In genomic region chrX:141415318-141415717, GRCm38 (mm10) we compare ENCODE assay signal across 25 mouse cellular contexts. TPM values are rescaled to one million over a fixed set of nuclear protein-coding genes. Genes with fewer than 3 reads are reported as not detected.
DNase-seq lines count a peak whose midpoint lies in the region; ATAC-seq and TF ChIP-seq lines count a peak whose summit lies in the region.
"Had no signal": no experiment of that assay in that cellular context is flagged by ENCODE, and none has a peak within 500 bp of the region (broad histone marks: within the 10 kb centered on the region; RNA-seq: fewer than 3 reads in every experiment).

No protein-coding gene starts in this region.

- H3K36me3 ChIP-seq in kidney, embryonic 16.5 days (ENCODE audit: insufficient read depth, low read length), result no peaks in the 10 kb centered on the region
- no peaks in the 10 kb centered on the region for H3K36me3 ChIP-seq in lung, postnatal 0 days (ENCODE audit: insufficient read depth, low read length)
- H3K36me3 ChIP-seq: embryonic facial prominence, embryonic 13.5 days; heart, embryonic 10.5 days; heart, embryonic 15.5 days had no signal

- H3K9ac ChIP-seq in kidney, embryonic 16.5 days (replicated peaks; ENCODE audit: low read length), result no peak overlapping the region
- no peak overlapping the region for H3K9ac ChIP-seq in lung, postnatal 0 days (replicated peaks; ENCODE audit: low read depth)
- H3K9ac ChIP-seq: embryonic facial prominence, embryonic 13.5 days; forebrain, embryonic 13.5 days; forebrain, postnatal 0 days; heart, embryonic 15.5 days had no signal

- WGBS in kidney, embryonic 16.5 days, result 39% methylated on average over 2 of the region's 2 CpGs
- 56% methylated on average over 2 of the region's 2 CpGs for WGBS in lung, postnatal 0 days

- peak; percentile 70; the same call in 1 of the 2 replicates for ATAC-seq in kidney, embryonic 16.5 days (ENCODE audit: low FRiP score, low TSS enrichment)
- ATAC-seq in lung, postnatal 0 days, result no peak
- no peak for ATAC-seq in granulocyte monocyte progenitor cell, adult 5-6 weeks (replicated peaks; ENCODE audit: poor library complexity, severe bottlenecking)
- ATAC-seq: activated CD4-positive, CD25-positive, alpha-beta regulatory T cell, adult 4 months; forebrain, embryonic 13.5 days; forebrain, postnatal 0 days; hindbrain, embryonic 16.5 days; Patski had no signal

- H3K4me2 ChIP-seq in kidney, embryonic 16.5 days (replicated peaks; ENCODE audit: low read depth, low read length), result no peak overlapping the region
- no peak overlapping the region for H3K4me2 ChIP-seq in lung, postnatal 0 days (replicated peaks; ENCODE audit: low read depth, low read length)
- H3K4me2 ChIP-seq: embryonic facial prominence, embryonic 13.5 days; forebrain, embryonic 13.5 days; heart, embryonic 15.5 days had no signal

- H3K27me3 ChIP-seq in kidney, embryonic 16.5 days (ENCODE audit: insufficient read depth, low read length), result peaks cover 9% of the 10 kb centered on the region; the same call in 1 of the 2 replicates
- H3K27me3 ChIP-seq in lung, postnatal 0 days (replicated peaks; ENCODE audit: insufficient read depth, low read length), result no peaks in the 10 kb centered on the region
- H3K27me3 ChIP-seq: forebrain, embryonic 13.5 days; heart, embryonic 15.5 days; Patski had no signal

- peak; percentile 32; the same call in 1 of the 2 replicates for TF ChIP-seq EP300 in lung, postnatal 0 days (IDR thresholded peaks at IDR 0.05)

- no peaks in the 10 kb centered on the region for H3K9me3 ChIP-seq in kidney, embryonic 16.5 days (ENCODE audit: low read length)
- H3K9me3 ChIP-seq in lung, postnatal 0 days (ENCODE audit: low read length), result no peaks in the 10 kb centered on the region
- H3K9me3 ChIP-seq: embryonic facial prominence, embryonic 13.5 days; forebrain, embryonic 13.5 days; heart, embryonic 10.5 days; heart, embryonic 15.5 days had no signal

- no peak for TF ChIP-seq CTCF in lung, postnatal 0 days (IDR thresholded peaks at IDR 0.05)

- H3K27ac ChIP-seq in kidney, embryonic 16.5 days (ENCODE audit: low read length), result no peak overlapping the region
- H3K27ac ChIP-seq in lung, postnatal 0 days (ENCODE audit: low read length), result no peak overlapping the region
- H3K27ac ChIP-seq: embryonic facial prominence, embryonic 13.5 days; forebrain, embryonic 13.5 days; gastrocnemius, adult 2 months; heart, embryonic 10.5 days; heart, embryonic 15.5 days had no signal

- H3K4me1 ChIP-seq in kidney, embryonic 16.5 days (ENCODE audit: insufficient read depth, low read length), result no peaks in the 10 kb centered on the region
- no peaks in the 10 kb centered on the region for H3K4me1 ChIP-seq in lung, postnatal 0 days (ENCODE audit: insufficient read depth, low read depth, low read length)
- H3K4me1 ChIP-seq: embryonic facial prominence, embryonic 13.5 days; forebrain, embryonic 13.5 days; heart, embryonic 10.5 days; heart, embryonic 15.5 days had no signal

- peak; percentile 2 to 11 for DNase-seq in heart, postnatal 10 days
- no peak for DNase-seq in heart, postnatal 14 days
- DNase-seq in kidney, adult 9 months, result no peak
- DNase-seq in lung, postnatal 0 days (ENCODE audit: low spot score), result no peak
- DNase-seq in lung, postnatal 25 days (ENCODE audit: low spot score), result no peak
- DNase-seq: adrenal gland, adult 2 months; adrenal gland, postnatal 25 days; cerebellum, adult 18-20 months; cerebellum, adult 9-11 months; cerebellum, postnatal 36 days; forebrain, postnatal 0 days; gastrocnemius, adult 2 months; gastrocnemius, postnatal 25 days; heart, adult 11 months; heart, postnatal 36 days had no signal

- intact Hi-C loops in heart, postnatal 10 days (cut with DNase I), result no loop called here
- intact Hi-C loops in heart, postnatal 14 days (cut with DNase I), result no loop called here

- H3K4me3 ChIP-seq in kidney, embryonic 16.5 days (ENCODE audit: low read length), result no peak overlapping the region
- H3K4me3 ChIP-seq in lung, postnatal 0 days (ENCODE audit: low read depth, low read length), result no peak overlapping the region
- H3K4me3 ChIP-seq: embryonic facial prominence, embryonic 13.5 days; forebrain, embryonic 13.5 days; gastrocnemius, adult 2 months; heart, embryonic 10.5 days; heart, embryonic 15.5 days had no signal

RNA-seq across cellular contexts. Expression of gene Col4a6, which starts 58.6 kb away (rescaled TPM):
- 1 to 10 TPM; 4.0 to 4.1 TPM for total RNA-seq in heart, postnatal 10 days (2021)
- total RNA-seq in heart, postnatal 14 days (2021), result 1 to 10 TPM; 2.4 to 5.2 TPM
- polyA plus RNA-seq in kidney, embryonic 16.5 days (2015; fragmentation: Nextera tagmentation; extraction: Ambion mirVana), result 2.3 and 2.6 TPM in 2 replicates
- polyA plus RNA-seq in lung, postnatal 0 days (2015; fragmentation: Nextera tagmentation; extraction: Ambion mirVana), result 1.6 and 2.1 TPM in 2 replicates
- not detected in 2 replicates for total RNA-seq in granulocyte monocyte progenitor cell, adult 5-6 weeks (2014; fragmentation: Nextera tagmentation)
- not detected in 2 replicates for total RNA-seq in granulocyte monocyte progenitor cell, adult 5-6 weeks (2017)
- total RNA-seq: MEL had no signal
- polyA plus RNA-seq: activated CD4-positive, CD25-positive, alpha-beta regulatory T cell, adult 4 months had no signal

RNA-seq across cellular contexts. Expression of gene Col4a5, which starts 59.9 kb away (rescaled TPM):
- total RNA-seq in heart, postnatal 10 days (2021), result 10 to 100 TPM; 66.9 to 76.9 TPM
- total RNA-seq in heart, postnatal 14 days (2021), result 10 to 100 TPM; 61.0 to 73.5 TPM
- 25.1 and 25.5 TPM in 2 replicates for polyA plus RNA-seq in kidney, embryonic 16.5 days (2015; fragmentation: Nextera tagmentation; extraction: Ambion mirVana)
- 18.1 and 22.0 TPM in 2 replicates for polyA plus RNA-seq in lung, postnatal 0 days (2015; fragmentation: Nextera tagmentation; extraction: Ambion mirVana)
- total RNA-seq in granulocyte monocyte progenitor cell, adult 5-6 weeks (2014; fragmentation: Nextera tagmentation), result not detected in 2 replicates
- 0.09 TPM in 1 of 2 replicates, not detected in the other for total RNA-seq in granulocyte monocyte progenitor cell, adult 5-6 weeks (2017)
- total RNA-seq: MEL had no signal
- polyA plus RNA-seq: activated CD4-positive, CD25-positive, alpha-beta regulatory T cell, adult 4 months had no signal

Comparison
In these comparisons a context has a peak if more than half of its experiments do, and no peak if none do; other contexts are left out.
1. DNase-seq: peak in heart, postnatal 10 days (2 of 2); none in heart, postnatal 14 days (0 of 2), kidney, adult 9 months (single experiment), lung, postnatal 0 days (single experiment) and lung, postnatal 25 days (single experiment).
2. RNA of gene Col4a5, which starts 59.9 kb away (total RNA-seq): 66.9 to 76.9 TPM in heart, postnatal 10 days and 61.0 to 73.5 TPM in heart, postnatal 14 days; 0.09 TPM in granulocyte monocyte progenitor cell, adult 5-6 weeks; every median in the first group is over 10 times any median in the second.